Mouse (Mus musculus) cortical plate, adult 2 months (tissue): ENCODE results near the gene Plxnc1.

Source experiments
- CTCF ChIP-seq: fragments of 200-500 bp; IDR thresholded peaks from 2 replicates; pipeline ENCODE4 v1.5.1; 2011; ENCODE audit warnings: mild to moderate bottlenecking, control low read depth, low read length; ENCODE audit not compliant: insufficient read depth; ENCODE audit errors: extremely low read depth
- POLR2A ChIP-seq: fragments of 200-500 bp; IDR thresholded peaks from 2 replicates; pipeline ENCODE4 v1.6.1; 2011; ENCODE audit warnings: mild to moderate bottlenecking, low read length, control low read depth; ENCODE audit not compliant: insufficient read depth; ENCODE audit errors: extremely low read depth

DNA sequence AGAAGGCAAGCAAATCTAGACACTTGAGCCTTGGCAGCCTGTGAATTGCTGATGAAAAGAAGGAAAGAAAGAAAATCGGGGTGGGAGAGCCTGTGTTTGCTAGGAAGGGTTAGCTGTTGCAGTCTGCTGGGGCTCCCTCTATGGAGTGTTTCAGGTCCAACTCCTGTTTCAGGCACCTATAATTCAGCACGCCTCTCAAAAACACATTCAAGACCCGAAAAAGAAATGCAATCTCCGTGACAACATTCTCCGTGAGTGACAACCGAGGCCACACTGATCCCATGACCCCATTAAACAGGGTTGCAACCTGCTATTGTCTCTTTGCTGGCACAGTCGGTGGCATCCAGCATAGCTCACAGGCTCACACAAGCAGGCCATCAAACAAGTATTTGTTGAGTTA lies 3.8 kb downstream of the Plxnc1 start:
- 0 out of 2 replicates have a peak, but pooled peaks have one; percentile 33 for TF ChIP-seq CTCF
- TF ChIP-seq POLR2A = no peak
